Mouse (Mus musculus) neural tube, embryonic 10.5 days (tissue): Measurements from ENCODE around the gene Phf21a.

ENCODE experiments used
- DNase-seq: peaks from one replicate; pipeline ENCODE4 v3.0.0-alpha.2; 2017; ENCODE audit warnings: low spot score; ENCODE audit errors: extremely low spot score

The Phf21a gene

DNA sequence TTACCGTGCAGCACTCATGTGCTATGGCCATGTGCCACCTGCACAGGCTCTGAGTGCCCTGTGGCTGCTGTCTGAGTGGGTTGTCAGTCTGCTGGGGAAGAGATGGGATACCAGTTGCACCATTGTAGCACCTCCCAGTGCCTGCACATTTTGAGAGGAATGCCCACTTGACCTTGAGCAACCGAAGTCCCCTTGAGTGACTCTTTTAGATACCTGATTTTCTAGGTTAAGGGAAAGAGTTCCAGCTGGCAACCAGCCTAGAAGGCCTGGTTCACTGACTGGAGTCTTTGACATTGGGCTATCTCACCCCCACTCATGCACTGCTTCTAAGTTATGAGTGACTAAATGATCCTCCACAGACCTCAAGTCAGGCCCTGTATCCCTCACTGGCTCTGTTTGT, 266.4 kb downstream of the Phf21a start:
- no peak for DNase-seq

DNA sequence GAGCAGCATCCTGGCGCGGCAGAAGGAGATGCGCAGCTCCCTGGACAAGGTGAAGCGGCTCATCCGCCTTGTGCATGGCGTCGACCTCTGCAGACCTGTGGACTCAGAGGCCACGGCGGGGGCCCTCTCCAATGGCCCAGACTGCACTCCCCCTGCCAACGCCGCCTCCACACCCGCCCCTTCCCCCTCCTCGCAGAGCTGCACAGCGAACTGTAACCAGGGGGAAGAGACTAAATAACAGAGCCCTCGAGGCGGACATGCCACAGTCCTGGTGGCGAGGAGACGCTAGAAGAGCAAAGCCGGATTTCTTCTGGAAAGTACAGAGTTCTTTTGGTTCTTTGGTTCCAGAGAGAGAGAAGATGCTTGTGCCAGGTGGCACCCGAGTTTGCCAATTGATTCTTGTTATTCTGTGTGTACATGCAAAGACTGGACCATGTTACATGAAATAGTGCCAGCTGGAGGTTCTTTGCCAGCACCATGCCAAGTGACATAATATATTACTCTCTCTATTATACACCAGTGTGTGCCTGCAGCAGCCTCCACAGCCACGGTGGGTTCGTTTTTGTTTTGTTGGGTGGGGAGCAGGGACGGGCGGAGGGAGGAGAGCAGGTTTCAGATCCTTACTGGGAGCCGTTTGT, 267.4 kb downstream of the Phf21a start:
- DNase-seq, result no peak

DNA sequence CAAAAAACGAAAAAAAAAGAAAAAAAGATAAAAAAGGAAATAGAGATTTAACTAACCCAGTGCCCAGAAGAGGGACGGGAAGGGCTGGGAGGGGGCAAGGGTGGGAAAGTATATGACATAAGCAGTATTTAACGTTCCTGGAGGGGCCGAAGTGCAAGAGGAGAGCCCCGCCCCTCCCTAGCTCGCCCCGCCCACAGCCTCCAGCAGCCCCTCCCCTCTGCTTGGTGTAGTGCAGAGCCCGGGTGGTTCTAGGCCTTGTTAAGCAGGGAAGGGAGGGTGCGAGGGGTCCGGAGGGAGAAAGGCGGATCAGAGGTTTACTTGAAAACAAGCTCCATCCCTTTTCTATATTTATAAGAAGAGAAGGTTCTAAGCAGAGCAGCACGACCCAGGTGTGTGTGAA, 268.0 kb downstream of the Phf21a start:
- no peak for DNase-seq

DNA sequence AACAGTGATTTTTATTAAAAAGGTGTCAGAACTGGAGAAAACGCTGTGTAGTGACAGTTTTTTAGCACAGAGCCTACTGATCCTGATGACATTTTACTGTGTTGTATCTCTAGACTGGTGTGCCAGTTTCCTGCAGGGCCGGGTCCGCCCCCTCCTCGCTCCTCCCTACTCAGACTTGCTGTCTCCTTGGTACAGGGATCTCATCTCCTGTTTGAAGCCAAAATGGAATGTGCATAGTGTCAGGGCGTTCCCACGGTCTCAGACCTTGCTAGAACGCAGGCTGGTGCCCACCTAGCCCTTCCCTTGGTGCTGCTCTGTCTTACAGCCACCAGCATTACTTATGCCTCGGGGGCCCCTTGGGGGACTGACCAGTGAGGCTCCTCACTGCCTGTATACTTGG, 268.9 kb downstream of the Phf21a start:
- no peak for DNase-seq

DNA sequence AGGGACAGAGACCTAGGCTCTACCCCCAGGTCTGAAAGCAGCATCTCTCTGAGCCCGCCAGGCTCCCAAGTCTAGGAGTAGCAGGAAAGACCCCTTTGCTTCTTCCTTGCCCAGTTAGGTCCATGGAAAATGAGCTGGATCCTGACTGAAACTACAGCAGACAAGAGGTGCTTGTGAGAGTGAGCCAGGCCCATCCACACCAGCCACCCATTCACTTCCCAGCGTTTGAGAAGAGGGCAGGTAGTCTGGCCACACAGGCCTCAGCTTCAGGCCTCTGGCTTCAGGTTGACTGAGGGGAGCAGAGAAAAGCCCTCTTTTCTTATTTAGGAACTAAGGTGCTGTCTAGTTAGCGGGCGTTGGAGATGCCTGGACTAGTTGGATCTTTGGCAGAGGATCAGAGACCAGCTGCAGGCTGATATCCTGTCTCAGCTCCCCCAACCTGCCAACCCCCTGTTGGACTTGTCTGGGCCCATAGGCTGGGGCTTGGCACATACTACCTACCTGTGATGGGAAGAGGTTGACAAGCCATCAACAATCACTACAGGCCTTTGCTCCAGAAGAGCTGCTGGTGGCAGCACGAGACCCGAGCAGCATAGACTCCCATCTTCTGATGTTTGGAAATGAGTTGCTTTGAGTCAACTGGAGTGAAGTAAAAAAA, 269.8 kb downstream of the Phf21a start:
- DNase-seq, result no peak

DNA sequence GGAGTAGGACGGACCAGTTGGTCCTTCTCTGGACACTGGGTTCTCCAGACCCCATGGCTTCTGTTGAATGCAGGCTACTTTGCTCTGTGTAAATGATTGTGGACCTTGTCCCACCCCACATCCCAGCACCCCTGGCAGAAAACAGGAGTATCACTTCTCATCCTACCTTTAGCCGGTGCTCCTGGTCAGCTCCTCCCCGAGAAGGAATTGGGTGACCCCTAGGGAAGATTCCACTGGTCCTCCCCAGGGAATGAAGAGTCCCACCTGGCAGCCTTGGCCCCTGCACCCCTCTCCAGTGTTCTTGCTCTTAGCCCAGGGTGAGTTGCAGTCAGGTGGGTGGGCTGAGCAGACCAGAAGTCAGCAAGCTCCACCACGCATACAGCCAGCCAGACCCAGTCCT, 271.2 kb downstream of the Phf21a start:
- DNase-seq, result no peak

DNA sequence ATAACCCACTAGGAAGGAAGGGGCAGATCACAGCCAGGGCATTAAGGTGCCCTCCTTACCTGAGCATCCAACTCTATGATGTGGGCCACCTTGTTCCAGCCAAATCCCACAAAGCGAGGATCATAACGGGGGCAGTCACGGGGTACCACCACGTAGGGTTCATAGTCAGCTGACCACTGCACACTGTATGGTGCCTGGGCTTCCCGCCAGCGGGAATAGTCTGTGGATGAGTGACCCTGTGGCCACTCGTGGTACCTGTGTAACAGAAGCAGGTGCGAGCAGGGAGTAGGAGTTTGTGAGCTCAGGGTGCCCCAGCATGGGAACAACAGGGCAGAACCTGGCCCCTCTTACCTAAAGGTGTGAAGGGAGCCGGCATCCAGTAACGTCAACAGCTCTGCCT, 272.7 kb downstream of the Phf21a start:
- no peak for DNase-seq

DNA sequence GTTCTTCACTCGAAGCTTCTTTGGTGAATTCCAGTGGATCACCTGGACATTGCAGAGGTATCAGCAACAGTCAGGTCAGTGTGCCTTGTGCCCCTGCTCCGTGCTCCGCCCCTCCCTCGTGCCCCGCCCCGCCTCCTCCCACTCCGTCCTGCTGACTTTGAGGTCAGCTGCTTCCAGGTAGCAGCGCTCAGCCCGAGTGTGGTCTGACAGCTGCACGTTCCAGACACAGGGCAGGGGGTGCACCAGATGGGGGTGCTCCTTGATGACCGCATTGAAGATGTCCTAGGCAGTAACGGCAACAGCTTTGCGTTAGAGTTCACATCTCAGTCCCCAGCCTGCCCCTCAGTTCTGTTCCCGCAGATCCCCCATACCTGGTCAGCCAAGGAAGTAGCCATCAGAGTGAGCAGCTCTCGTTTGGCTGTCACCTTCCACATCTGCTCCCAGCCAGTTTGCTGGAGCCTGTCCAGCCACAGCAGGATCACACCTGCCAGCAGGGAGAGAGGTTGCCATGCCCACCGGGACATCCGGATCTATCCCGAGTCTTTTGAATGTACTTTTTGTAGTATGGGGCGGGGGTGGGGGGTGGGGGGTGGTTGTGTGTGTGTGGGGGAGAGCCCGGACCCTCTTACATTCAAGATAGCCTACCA, 274.6 kb downstream of the Phf21a start:
- DNase-seq, result no peak

DNA sequence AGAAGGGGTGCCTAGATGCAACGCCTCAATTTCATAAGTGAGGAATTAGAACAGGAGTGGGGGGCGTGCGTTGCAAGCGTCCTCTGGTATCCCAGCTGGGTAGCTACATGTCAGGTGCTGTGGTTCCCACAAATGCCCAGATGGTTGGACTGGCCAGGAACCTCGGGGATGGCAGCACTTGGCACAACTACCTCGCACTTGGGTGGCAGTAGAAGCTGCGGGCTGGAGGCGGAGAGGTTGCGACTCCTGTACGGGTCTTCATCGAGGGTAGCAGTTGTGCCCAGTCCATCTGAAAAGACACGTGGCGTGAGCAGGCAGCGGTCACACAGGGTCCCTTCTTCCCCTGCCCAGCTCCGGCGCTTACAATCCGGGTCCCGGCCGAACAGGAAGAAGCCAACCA, 277.5 kb downstream of the Phf21a start:
- no peak for DNase-seq

DNA sequence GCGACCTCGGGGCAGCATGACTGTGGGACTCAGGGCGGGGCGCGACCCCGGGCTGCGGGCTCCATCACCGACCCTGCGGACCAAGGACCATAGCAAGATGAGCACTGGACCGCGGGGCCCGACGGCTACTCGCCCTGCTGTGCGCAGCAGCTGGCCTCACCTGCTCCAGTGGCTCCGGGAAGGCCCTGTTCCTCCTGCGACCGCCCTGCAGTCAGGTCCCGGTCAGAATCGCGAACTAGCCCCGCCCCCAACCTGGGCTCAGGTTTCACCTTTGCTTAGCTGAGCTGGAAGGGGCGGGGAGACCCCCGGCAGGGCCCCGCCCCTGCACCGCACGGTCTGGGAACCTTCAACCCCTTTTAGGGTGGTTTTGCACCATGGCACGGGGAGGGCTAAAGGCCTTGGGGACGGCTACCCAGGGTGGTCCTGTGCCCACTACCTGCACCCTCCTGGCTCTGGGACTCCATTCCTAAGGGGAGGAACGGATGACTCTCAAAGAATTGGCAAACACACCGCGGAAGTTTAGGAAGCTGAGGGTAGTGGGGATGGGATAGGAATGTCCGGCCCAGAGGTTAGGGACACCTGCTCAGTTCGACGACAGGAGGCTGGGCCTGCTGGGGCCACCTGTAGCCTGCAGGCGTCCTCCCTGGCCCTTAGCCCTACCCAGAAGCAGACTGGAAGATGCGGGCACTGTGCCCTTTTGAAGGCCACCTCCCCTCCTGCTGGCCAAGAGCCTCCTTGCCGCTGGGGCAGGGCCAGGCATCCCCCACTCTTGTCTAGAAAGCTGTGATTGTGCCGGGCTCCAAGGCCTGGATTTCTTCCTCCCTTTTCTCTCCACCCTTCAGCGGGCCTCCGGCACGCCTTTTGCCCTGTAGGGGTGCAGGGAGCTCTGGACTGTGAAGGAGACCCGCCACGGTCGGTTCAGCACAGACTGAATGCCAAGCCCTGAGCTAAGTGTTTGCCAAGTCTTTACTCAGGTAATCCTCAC, 278.2 kb downstream of the Phf21a start:
- peak; percentile 69 for DNase-seq

DNA sequence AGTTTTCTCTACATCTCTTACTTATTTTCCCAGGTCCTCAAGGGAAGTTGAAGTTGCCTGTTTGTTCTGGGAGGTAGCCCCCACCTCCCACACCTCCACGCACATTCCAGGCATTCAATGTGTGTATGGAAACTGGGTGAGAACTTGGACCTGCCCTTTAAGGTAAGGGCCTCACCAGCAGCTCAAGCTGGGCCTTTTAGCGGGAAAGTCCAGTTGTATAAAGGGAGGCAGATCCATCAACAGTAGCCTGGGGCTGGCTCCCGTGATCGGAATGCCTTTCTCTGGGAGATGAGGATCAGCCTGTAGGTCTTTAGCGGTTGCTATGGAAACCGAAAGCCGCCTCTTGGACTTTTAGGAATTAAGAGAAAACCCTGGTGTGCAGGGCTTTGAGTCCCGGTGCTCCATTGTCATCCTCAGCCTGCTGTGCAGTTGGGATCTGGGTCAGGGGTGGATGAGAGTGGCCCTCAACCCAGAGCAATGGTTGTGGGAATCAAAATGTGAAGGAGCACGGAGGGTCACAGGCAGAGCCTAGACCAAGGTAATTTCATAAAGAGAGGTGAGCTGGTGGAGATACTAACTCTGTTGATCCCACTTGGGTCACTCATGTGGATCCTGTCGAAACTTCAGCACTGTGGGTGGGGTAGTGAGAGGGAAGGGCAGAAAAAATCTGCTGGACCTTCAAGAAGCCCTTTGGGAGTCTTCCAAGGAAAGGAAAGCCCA, 279.2 kb downstream of the Phf21a start:
- DNase-seq, result peak; percentile 44

DNA sequence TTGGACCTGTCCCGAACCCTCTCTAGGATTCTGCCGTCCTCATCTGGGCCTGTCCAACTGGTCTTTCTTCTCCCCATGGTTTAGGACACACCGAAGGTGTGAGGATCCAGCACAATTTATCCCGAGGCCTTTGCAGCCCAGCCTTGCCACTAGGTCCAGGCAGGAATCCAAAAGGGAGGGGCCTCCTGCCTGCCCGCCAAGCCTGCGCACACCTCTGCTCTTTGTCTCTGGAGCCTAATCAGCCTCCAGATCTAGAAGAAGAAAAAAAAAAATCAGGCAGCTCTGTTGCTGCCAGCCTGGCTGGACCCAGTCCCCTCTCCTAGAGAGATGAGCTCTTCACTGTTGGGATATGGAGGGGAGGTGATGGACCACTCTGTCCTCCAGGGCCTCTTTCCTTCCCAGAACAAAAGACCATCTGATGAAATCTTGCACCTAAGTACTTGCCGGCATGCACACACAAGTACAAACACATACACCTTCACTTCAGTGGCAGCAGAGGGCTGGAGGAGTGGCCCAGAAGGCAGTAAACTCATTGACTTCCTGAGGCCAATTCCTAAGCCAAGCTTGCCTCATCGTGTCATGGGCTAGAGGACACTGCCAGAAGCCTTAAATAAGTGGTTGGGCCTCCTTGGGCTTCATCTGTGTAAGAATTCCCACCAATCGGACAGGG, 280.0 kb downstream of the Phf21a start:
- no peak for DNase-seq

DNA sequence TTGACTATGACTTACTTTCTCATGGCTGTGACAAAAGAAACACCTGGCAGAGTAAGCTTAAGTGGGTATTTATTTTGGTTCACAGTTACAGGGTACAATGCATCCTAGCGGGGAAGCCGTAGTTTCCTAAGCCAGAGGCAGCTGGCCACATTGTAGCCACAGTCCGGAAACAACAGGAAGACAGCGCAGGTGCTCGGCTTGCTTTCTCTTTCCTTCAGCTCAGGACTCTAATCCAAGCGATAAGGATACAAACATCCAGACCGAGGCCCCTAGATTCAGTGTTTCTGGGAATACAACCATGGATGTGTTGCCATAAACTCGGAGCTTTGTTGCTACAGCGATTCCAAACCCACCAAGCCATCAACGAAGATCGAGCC, 280.5 kb downstream of the Phf21a start:
- DNase-seq, result no peak

DNA sequence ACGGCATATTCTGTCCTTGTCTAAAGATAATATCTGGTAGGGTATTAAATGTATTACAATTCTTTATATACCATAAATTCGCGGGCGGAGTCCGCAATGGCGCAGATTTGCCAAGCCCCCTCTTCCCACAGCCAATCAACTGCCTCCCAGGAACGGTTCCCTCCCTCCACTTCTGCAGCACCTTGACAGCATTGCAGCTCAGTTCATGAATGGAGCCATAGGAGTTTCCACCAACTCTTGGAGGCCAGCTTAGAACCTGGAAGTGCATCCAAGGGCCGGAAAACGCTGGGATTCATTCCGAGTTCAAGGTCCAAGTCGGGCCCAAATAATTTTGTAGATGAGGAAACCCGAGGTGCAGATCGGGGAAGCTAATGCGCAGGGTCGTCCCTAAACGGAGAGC, 281.6 kb downstream of the Phf21a start, which contains the start of the genes Pex16 and Large2:
Gene Pex16 (plus strand): TSS at position 163 of the 400 bp plus-strand sequence.
Gene Large2 (minus strand): TSS at position 356 of the 400 bp plus-strand sequence.
- DNase-seq, result no peak

DNA sequence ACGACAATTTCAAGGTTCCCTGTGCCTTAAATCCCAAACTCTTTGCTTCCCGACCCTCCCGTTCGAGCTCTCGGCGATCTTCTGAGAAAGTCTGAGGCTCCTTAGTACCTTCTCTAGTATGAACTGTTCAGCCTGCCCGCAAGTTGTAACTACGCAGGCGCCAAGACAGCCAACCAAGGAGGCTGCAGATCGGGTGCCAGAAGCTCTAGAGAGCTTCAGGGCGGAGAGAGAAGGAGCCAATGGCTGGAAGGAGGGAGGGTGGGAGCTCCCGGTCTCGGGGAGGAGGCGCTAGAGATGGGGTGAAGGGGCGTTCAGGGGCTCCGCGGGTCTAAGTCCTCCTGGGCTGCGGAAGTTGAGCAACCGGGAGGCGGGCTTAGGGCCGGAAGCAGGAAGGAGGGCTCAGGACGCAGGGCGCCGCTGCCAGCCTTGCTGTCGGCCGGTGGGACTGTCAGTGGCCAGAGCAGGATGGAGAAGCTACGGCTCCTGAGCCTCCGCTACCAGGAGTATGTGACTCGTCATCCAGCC, 282.2 kb downstream of the Phf21a start:
- peak; percentile 93 for DNase-seq

DNA sequence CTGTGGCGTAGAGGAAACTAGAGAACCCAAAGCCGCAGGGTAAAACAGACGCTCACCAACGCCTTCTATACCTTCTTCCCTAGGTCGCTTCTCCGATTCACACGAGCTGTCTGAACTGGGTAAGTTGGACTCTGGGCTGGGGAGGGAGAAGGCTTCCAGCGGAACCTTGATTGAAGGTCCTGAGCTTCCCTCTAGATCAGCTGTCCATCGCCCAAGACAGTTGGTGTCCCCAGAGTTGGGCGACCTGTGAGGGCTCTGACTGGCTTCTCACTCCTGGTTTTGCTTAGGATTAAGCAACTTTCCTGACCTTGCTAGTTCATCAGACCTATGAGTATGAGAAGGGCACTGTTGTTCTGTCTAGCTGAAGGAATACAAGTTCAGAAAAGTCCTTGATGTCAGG, 282.9 kb downstream of the Phf21a start:
- no peak for DNase-seq

DNA sequence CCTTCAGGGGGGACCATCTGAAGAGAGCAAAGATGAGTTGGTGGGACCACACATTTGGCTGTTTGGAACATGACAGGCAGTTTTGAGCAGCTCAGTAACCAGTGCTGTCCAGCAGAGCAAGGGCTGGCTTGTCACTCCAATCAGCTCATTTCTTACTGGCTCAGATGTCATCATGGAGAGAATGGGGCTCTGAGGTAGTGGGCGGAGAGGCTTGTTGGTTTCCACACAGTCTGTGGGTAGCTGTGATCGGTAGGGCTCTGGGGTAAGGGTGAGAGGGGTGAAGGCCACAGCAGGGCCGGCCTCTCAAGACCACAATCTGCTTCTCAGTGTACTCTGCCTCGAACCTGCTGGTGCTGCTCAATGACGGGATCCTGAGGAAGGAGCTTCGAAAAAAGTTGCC, 283.4 kb downstream of the Phf21a start:
- no peak for DNase-seq

DNA sequence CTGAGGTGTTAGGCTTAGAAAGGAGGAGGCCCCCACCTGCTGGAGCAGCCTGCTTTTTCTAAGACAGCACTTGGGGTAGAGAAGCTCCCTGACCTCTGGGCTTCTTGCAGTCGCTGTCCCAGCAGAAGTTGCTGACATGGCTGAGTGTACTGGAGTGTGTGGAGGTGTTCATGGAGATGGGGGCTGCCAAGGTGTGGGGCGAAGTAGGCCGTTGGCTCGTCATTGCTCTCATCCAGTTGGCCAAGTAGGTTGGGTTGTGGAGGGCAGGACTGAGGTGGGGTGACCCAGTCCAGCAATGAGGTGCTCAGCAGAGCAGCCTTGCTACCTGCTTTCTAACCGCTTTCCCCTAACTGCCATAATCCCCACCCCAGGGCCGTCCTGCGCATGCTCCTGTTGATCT, 284.4 kb downstream of the Phf21a start:
- no peak for DNase-seq

DNA sequence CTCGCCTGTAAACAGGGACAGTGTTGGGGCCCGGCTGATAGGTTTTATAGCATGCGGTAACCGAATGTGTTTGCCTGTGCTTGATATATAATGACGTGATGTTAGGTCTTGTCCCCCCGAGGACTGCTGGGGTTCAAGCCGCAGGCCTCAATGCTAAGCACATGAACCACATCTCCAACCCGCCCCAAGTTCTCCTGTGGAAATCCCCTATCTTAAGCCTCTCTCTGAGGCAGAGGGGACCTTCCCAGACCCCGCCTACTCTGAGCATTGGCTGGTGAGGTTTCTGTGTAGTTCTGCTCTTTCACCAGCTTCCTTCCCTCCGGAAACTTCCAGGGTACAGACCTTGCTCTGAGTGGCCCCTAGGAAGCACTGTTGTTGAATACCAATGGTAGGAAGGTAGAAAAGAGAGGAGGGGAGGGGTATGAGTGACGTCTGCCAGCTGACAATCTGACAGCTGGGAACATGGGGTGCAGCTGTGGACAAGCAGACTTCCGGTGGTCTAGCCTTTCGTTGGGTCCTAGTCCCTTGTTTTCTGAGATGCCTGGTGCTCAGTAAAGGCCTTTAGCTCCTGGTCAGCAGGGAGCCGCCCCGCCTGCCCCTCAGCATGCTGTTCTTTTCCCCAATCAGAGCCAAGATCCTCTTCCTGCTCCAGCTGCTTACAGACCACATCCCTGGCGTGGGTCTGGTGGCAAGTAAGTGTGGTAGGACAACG, 287.0 kb downstream of the Phf21a start:
- DNase-seq, result no peak
